Mouse (Mus musculus): ENCODE results near the gene Lrp5.

Gene Lrp5

GRCm38 (mm10) chr19:3656144-3656543, 30.2 kb downstream of the Lrp5 start:
- no peak for DNase-seq (ENCODE audit: low spot score)

DNA sequence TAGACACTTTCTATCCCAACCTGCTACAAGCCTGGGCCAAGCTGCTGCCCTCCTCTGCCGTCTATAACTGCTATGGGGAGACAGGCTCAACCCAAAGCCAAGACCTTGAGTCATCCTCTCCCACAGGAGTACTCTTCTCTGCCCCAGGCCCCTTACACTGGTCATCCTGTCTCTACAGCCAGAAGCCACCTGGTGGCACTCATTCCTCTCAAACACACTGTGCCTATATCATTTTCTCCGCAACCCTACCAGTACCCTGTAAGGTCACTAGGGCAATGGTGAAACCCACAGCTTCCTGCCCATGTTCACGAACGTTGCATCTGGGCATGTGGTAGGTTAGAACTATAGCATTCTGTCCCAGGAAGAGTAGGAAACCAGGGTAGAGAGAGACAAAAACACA, 31.4 kb downstream of the Lrp5 start:
- DNase-seq (ENCODE audit: low spot score): peak; percentile 36

GRCm38 (mm10) chr19:3654058-3654457, 32.3 kb downstream of the Lrp5 start:
- DNase-seq (ENCODE audit: low spot score): no peak

DNA sequence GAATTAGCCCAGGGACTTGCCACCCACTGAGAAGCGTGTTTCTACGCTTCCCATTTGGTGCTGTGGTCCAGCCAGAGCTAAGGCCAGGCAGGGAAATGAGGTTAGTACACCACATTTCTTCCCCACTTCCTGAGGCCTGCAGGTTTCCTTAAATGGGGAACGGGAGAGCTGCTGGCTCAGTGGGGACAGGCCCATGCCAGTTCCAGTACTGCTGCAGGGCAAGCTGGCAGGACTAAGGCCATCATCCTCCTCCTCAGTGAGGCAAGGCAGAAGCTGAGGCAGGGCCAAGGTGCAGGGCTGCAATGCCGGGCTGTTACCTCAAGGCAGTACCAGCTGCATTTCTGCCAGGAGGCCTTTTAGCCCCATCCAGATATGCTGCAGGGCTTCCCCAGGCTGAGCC, 32.9 kb downstream of the Lrp5 start:
- DNase-seq (ENCODE audit: low spot score): no peak

- DNase-seq (ENCODE audit: low spot score): no peak
Measured at GRCm38 (mm10) chr19:3651989-3652388, 34.4 kb downstream of the Lrp5 start.

- no peak for DNase-seq (ENCODE audit: low spot score)
Measured at GRCm38 (mm10) chr19:3651220-3651619, 35.1 kb downstream of the Lrp5 start.

DNA sequence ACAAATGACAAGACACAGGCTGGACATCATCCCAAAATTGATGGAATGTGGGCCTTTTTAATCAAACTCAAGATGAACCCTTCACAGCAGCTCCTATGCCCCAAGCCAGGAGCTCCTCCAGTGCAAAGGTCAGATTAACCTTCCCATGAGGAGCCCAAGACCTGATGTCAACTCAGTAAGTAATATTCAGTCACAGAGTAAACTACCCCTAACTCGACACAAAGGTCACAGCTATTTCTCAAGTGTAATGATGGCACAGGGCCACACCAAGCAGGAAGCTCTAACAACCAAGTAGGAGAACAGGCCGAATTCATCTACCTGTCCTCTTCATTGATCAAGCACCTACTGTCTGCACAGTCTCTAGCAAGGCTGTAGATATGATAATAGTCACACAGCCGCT, 35.9 kb downstream of the Lrp5 start:
- peak; percentile 35 for DNase-seq (ENCODE audit: low spot score)

- no peak for DNase-seq (ENCODE audit: low spot score)
Measured at GRCm38 (mm10) chr19:3648830-3649450, 37.4 kb downstream of the Lrp5 start.

GRCm38 (mm10) chr19:3647999-3648398, 38.4 kb downstream of the Lrp5 start:
- DNase-seq (ENCODE audit: low spot score): no peak

- DNase-seq (ENCODE audit: low spot score): no peak
Measured at GRCm38 (mm10) chr19:3645813-3646212, 40.6 kb downstream of the Lrp5 start.

DNA sequence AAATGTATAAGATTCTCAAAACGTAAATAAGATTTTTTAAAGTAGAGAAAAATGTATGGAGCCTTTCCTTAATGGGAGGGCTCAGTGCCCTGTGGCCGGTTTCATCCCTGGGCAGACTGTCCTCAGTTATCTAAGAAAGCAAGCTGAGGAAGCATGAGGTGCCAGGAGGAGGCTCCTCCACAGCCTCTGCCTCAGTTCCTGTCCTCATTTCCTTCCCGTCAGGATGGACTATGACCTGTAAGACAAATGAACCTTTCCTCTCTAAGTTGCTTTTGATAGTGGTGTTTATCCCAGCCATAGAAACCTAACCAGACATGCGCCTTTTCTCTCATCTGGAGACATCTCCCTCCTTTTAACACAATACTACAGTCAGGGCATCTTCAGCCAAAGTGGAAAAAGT, 41.0 kb downstream of the Lrp5 start:
- no peak for DNase-seq (ENCODE audit: low spot score)

DNA sequence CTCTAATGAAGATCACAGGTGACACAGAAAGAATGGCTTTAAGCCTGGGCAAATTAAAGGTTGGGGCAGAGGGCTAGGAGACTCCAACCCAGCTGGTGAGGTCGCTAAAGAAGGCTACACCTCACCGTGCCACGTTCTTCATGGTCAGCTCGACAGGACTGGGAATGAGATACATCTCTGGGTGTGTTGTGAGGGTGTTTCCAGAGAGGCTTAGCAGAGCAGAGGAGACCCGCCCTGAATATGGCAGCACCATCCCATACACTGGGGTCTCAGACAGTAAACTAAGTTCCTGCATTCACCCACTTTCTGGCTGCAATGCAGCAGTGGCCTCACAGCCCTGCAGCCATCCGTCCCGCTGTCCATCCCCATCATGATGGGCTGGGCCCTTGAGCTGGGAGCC, 46.8 kb downstream of the Lrp5 start:
- DNase-seq (ENCODE audit: low spot score): no peak

DNA sequence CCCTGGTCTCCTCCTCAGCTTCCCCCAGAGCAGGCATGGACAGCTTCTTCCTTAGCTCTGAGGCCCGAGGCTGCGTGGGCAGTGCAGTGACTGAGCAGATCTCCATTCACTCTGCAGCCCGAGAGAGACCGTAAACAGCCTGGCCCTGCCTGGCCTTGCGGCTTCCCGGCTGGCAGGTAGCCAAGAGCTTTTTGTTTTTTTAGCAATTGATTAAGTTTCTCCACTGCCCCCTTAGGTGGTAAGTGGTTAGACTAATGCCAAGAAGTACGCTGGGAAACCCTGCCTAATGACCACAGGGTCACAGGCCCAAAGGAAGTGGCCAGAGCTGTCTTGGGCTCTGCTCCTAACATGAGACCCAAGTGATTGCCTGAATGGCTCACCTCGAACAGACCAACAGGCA, 47.7 kb downstream of the Lrp5 start:
- peak; percentile 87 for DNase-seq (ENCODE audit: low spot score)

DNA sequence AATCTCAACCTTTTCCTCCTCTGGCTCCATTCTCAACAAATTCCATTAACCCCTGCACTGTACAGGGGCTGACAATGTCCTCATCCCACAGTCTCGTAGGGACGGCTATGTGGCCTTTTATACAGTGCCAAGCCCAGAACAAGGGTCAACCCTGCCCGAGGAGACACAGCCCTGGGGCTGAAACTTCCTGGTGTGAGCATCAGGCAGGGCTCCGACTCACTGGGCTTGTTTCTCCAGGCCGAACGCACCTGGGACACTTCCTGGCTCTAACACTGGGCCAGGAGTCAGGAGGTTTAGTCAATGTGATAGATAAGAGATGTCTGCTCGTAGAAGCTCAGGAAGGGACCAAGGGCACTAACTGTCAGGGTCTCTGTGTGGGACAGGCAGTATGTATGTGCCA, 54.3 kb downstream of the Lrp5 start:
- no peak for DNase-seq (ENCODE audit: low spot score)

GRCm38 (mm10) chr19:3631431-3631830, 54.9 kb downstream of the Lrp5 start:
- DNase-seq (ENCODE audit: low spot score): no peak

DNA sequence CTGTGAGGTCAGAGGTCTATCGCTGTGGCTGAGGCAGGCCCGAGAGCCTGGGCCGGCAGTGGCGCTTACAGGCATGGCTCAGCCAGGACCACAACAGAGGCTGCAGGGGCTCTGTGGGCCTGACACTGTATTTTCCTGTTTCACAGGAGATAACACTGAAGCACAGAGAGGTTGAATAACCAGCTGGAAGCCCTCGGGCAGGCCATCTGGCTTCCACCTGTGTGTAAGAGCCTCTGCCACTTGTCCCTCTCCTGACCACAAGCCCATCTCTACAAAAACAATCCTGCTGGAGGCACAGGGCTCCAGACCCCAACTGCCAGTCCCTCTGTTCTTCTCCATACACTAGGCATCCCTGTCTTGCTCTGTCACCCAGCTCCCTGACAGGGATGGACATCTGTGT, 55.9 kb downstream of the Lrp5 start:
- no peak for DNase-seq (ENCODE audit: low spot score)

DNA sequence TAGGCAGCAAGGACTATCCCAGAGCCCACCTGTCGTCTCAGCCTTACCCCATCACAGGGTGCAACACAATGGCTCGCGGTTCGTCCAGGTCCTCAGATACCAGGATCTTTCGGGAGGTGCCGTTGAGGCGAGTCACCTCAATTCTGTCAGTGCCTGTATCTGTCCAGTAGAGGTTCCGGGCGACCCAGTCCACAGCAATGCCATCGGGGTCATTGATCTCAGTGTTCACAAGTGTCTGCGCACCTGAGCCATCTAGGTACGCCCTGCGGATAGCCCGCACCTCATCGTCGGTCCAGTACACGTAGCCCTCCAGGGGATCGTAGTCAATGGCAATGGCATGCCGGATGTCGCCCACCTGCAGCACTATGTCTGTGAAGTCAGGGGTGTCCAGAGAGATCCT, 56.3 kb downstream of the Lrp5 start:
- DNase-seq (ENCODE audit: low spot score): no peak

- no peak for DNase-seq (ENCODE audit: low spot score)
Measured at GRCm38 (mm10) chr19:3628223-3628622, 58.1 kb downstream of the Lrp5 start.

- DNase-seq (ENCODE audit: low spot score): no peak
Measured at GRCm38 (mm10) chr19:3625111-3625510, 61.3 kb downstream of the Lrp5 start.

- peak; percentile 51 for DNase-seq (ENCODE audit: low spot score)
Measured at GRCm38 (mm10) chr19:3623824-3624223, 62.5 kb downstream of the Lrp5 start.

GRCm38 (mm10) chr19:3623294-3623693, 63.1 kb downstream of the Lrp5 start:
- no peak for DNase-seq (ENCODE audit: low spot score)

GRCm38 (mm10) chr19:3620871-3621270, 65.5 kb downstream of the Lrp5 start:
- no peak for DNase-seq (ENCODE audit: low spot score)

DNA sequence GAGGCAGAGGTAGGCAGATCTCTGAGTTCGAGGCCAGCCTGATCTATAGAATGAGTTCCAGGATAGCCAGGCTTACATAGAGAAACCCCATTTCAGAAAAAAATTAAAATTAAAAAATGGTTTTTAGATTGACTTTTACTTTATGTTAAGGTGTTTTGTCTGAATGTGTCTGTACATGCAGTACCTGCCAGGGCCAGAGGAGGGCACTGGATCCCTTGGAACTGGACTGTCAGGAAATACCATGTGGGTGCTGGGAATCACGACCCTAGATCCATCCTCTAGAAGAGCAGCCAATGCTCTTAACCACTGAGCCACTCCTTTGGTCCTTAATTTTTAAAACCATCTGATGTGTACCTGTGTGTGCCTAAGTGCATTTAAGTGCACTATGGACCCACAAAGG, 67.0 kb downstream of the Lrp5 start:
- DNase-seq (ENCODE audit: low spot score): peak; percentile 39

DNA sequence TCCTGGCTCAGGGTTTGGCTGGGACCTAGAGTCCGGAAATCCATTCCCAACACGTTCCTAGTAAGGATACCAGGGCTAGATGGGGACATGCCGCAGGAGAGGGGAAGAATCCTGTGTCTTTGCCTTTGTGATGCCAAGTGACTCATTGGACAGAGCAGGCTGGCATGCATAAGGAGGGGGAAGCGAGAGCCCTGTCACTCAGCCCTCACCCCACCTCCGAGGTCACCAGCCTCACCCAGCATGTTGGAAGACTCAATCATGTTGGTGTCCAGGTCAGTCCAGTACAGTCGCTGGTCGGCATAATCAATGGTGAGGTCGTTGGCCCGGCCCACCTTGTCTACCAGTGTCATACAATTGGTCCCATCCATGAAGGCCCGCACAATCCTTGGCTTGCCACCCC, 72.4 kb downstream of the Lrp5 start:
- no peak for DNase-seq (ENCODE audit: low spot score)
